Mouse (Mus musculus) common myeloid progenitor, adult 5-6 weeks (primary cell): ENCODE results near the gene Pan3. TPM values are rescaled to one million over a fixed set of nuclear protein-coding genes. Genes with fewer than 3 reads are reported as not detected.

Experiments used
- total RNA-seq: library from RNA; stranded (forward); fragments of 200-1000, 187-1606 nt; gene quantifications from 2 replicates; pipeline ENCODE4 v1.2.3, GENCODE M21; 2017

The Pan3 gene
- total RNA-seq, 1 experiment from 2014 or later: 240 TPM

Other genes with a start within 250 kb of the Pan3 start
- gene Gsx1, start 241.5 kb upstream of the Pan3 start, total RNA-seq: not detected in 2 replicates
- gene Pdx1, start 160.2 kb upstream of the Pan3 start, total RNA-seq: not detected in 2 replicates
- gene Cdx2, start 122.9 kb upstream of the Pan3 start, total RNA-seq: not detected in 2 replicates
- not detected in 2 replicates for gene Urad, start 107.7 kb upstream of the Pan3 start, total RNA-seq
- gene Flt3, start 29.7 kb upstream of the Pan3 start, total RNA-seq: 100 and 112 TPM in 2 replicates